ENCODE assay signal across 17 mouse cellular contexts in the genomic region with DNA sequence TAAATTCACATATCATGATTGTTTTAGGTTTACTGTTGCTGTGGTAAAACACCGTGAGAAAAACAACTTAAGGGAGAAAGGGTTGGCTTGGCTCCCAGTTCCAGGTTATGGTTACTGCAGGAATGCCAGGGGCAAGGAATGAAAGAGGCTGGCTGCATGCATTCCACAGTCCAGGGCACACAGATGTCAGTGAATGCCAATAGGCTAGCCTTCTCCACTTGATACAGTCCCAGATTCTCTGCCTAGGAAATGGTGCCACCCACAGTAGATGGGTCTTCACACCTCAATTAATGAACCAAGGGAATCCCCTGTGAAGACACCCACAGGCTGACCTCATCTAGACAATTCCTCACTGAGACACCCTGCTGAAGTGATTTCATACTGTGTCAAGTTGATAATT. TPM values are rescaled to one million over a fixed set of nuclear protein-coding genes. Genes with fewer than 3 reads are reported as not detected.
DNase-seq lines count a peak whose midpoint lies in the region; ATAC-seq and TF ChIP-seq lines count a peak whose summit lies in the region.
"Had no signal": no experiment of that assay in that cellular context is flagged by ENCODE, and none has a peak within 500 bp of the region (broad histone marks: within the 10 kb centered on the region; RNA-seq: fewer than 3 reads in every experiment).

No protein-coding gene starts in this region.

- no peaks in the 10 kb centered on the region for H3K4me1 ChIP-seq in intestine, embryonic 15.5 days (replicated peaks)
- no peaks in the 10 kb centered on the region for H3K4me1 ChIP-seq in intestine, postnatal 0 days (replicated peaks; ENCODE audit: control insufficient read depth, insufficient read depth, low read length)
- peaks cover 43% of the 10 kb centered on the region for H3K4me1 ChIP-seq in liver, embryonic 15.5 days (replicated peaks)
- H3K4me1 ChIP-seq in liver, postnatal 0 days (ENCODE audit: insufficient read depth), result peaks cover 11% of the 10 kb centered on the region
- H3K4me1 ChIP-seq in stomach, postnatal 0 days (replicated peaks; ENCODE audit: control insufficient read depth, insufficient read depth), result no peaks in the 10 kb centered on the region
- H3K4me1 ChIP-seq: embryonic facial prominence, embryonic 12.5 days; hindbrain, embryonic 13.5 days; lung, embryonic 15.5 days; midbrain, embryonic 12.5 days; neural tube, embryonic 12.5 days had no signal

- 61% methylated on average over 1 of the region's 1 CpGs for WGBS in intestine, embryonic 15.5 days
- 49% methylated on average over 1 of the region's 1 CpGs for whole genome bisulfite sequencing in intestine, postnatal 0 days
- 77% methylated on average over 1 of the region's 1 CpGs for WGBS in liver, embryonic 15.5 days (ENCODE audit: insufficient replicate concordance)
- 89% methylated on average over 1 of the region's 1 CpGs for WGBS in liver, postnatal 0 days (ENCODE audit: insufficient replicate concordance)
- whole genome bisulfite sequencing in stomach, postnatal 0 days, result 58% methylated on average over 1 of the region's 1 CpGs

- no peaks in the 10 kb centered on the region for H3K9me3 ChIP-seq in intestine, embryonic 15.5 days
- H3K9me3 ChIP-seq in intestine, postnatal 0 days (ENCODE audit: control insufficient read depth), result no peaks in the 10 kb centered on the region
- H3K9me3 ChIP-seq in liver, embryonic 15.5 days (replicated peaks), result no peaks in the 10 kb centered on the region
- no peaks in the 10 kb centered on the region for H3K9me3 ChIP-seq in liver, postnatal 0 days (ENCODE audit: low read length)
- no peaks in the 10 kb centered on the region for H3K9me3 ChIP-seq in stomach, postnatal 0 days (ENCODE audit: control insufficient read depth, low read length)
- H3K9me3 ChIP-seq: embryonic facial prominence, embryonic 12.5 days; hindbrain, embryonic 13.5 days; lung, embryonic 15.5 days; midbrain, embryonic 12.5 days; neural tube, embryonic 12.5 days had no signal

- no peak for TF ChIP-seq CTCF in intestine, postnatal 0 days (IDR thresholded peaks at IDR 0.05; ENCODE audit: low read depth)
- TF ChIP-seq CTCF in liver, postnatal 0 days (IDR thresholded peaks at IDR 0.05; ENCODE audit: low read depth), result no peak
- TF ChIP-seq CTCF in stomach, postnatal 0 days (IDR thresholded peaks at IDR 0.05; ENCODE audit: low read depth), result no peak

- no peaks in the 10 kb centered on the region for H3K27me3 ChIP-seq in intestine, embryonic 15.5 days (replicated peaks)
- no peaks in the 10 kb centered on the region for H3K27me3 ChIP-seq in intestine, postnatal 0 days (replicated peaks; ENCODE audit: control insufficient read depth, insufficient read depth, low read length)
- no peaks in the 10 kb centered on the region for H3K27me3 ChIP-seq in liver, embryonic 15.5 days
- H3K27me3 ChIP-seq in liver, postnatal 0 days (ENCODE audit: insufficient read depth, low read length), result no peaks in the 10 kb centered on the region
- H3K27me3 ChIP-seq in stomach, postnatal 0 days (ENCODE audit: control insufficient read depth, insufficient read depth, low read length), result no peaks in the 10 kb centered on the region
- H3K27me3 ChIP-seq: embryonic facial prominence, embryonic 12.5 days; hindbrain, embryonic 13.5 days; midbrain, embryonic 12.5 days; neural tube, embryonic 12.5 days had no signal

- H3K4me2 ChIP-seq in intestine, embryonic 15.5 days (replicated peaks), result no peak overlapping the region
- H3K4me2 ChIP-seq in intestine, postnatal 0 days (replicated peaks; ENCODE audit: low read depth), result no peak overlapping the region
- no peak overlapping the region for H3K4me2 ChIP-seq in liver, embryonic 15.5 days
- no peak overlapping the region for H3K4me2 ChIP-seq in liver, postnatal 0 days (ENCODE audit: low read depth, low read length)
- H3K4me2 ChIP-seq in stomach, postnatal 0 days (replicated peaks; ENCODE audit: low read depth), result no peak overlapping the region
- H3K4me2 ChIP-seq: embryonic facial prominence, embryonic 12.5 days; hindbrain, embryonic 13.5 days; lung, embryonic 15.5 days; midbrain, embryonic 12.5 days; neural tube, embryonic 12.5 days had no signal

- no peak for TF ChIP-seq EP300 in liver, postnatal 0 days (IDR thresholded peaks at IDR 0.05; ENCODE audit: low read depth)
- no peak for TF ChIP-seq EP300 in stomach, postnatal 0 days (optimal IDR thresholded peaks at IDR 0.05)

- H3K9ac ChIP-seq in intestine, embryonic 15.5 days, result no peak overlapping the region
- H3K9ac ChIP-seq in intestine, postnatal 0 days (ENCODE audit: low read depth, low read length), result no peak overlapping the region
- H3K9ac ChIP-seq in liver, embryonic 15.5 days, result no peak overlapping the region
- H3K9ac ChIP-seq in liver, postnatal 0 days (replicated peaks), result no peak overlapping the region
- H3K9ac ChIP-seq in stomach, postnatal 0 days (ENCODE audit: low read length), result no peak overlapping the region
- H3K9ac ChIP-seq: embryonic facial prominence, embryonic 12.5 days; hindbrain, embryonic 13.5 days; lung, embryonic 15.5 days; midbrain, embryonic 12.5 days; neural tube, embryonic 12.5 days had no signal

- no peaks in the 10 kb centered on the region for H3K36me3 ChIP-seq in intestine, embryonic 15.5 days
- peaks cover 24% of the 10 kb centered on the region for H3K36me3 ChIP-seq in intestine, postnatal 0 days (ENCODE audit: control insufficient read depth, insufficient read depth)
- no peaks in the 10 kb centered on the region; the same call in 1 of the 2 replicates for H3K36me3 ChIP-seq in liver, embryonic 15.5 days (replicated peaks)
- H3K36me3 ChIP-seq in liver, postnatal 0 days (replicated peaks; ENCODE audit: insufficient read depth, low read length), result peaks cover 3% of the 10 kb centered on the region
- no peaks in the 10 kb centered on the region; the same call in 1 of the 2 replicates for H3K36me3 ChIP-seq in stomach, postnatal 0 days (ENCODE audit: control insufficient read depth, insufficient read depth, low read length)
- H3K36me3 ChIP-seq: lung, embryonic 15.5 days had no signal

- no peak overlapping the region for H3K4me3 ChIP-seq in intestine, embryonic 15.5 days (replicated peaks)
- H3K4me3 ChIP-seq in intestine, postnatal 0 days (ENCODE audit: low read depth, low read length), result no peak overlapping the region
- H3K4me3 ChIP-seq in liver, embryonic 15.5 days (replicated peaks), result no peak overlapping the region
- H3K4me3 ChIP-seq in liver, postnatal 0 days (ENCODE audit: low read depth, low read length), result no peak overlapping the region
- H3K4me3 ChIP-seq in stomach, postnatal 0 days (ENCODE audit: low read depth, low read length), result no peak overlapping the region
- H3K4me3 ChIP-seq: embryonic facial prominence, embryonic 12.5 days; hindbrain, embryonic 13.5 days; lung, embryonic 15.5 days; midbrain, embryonic 12.5 days; neural tube, embryonic 12.5 days had no signal

- H3K27ac ChIP-seq in intestine, embryonic 15.5 days, result 0 out of 2 replicates have a peak overlapping the region, but pooled peaks have one; percentile 37
- no peak overlapping the region for H3K27ac ChIP-seq in intestine, postnatal 0 days (ENCODE audit: low read depth, low read length)
- H3K27ac ChIP-seq in liver, embryonic 15.5 days (replicated peaks), result peak overlapping the region; percentile 43; the same call in 1 of the 2 replicates
- no peak overlapping the region for H3K27ac ChIP-seq in liver, postnatal 0 days (ENCODE audit: low read depth)
- 0 out of 2 replicates have a peak overlapping the region, but pooled peaks have one; percentile 30 for H3K27ac ChIP-seq in stomach, postnatal 0 days (replicated peaks)
- H3K27ac ChIP-seq: embryonic facial prominence, embryonic 12.5 days; hindbrain, embryonic 13.5 days; lung, embryonic 15.5 days; macrophage; midbrain, embryonic 12.5 days; neural tube, embryonic 12.5 days had no signal

- no peak for ATAC-seq in intestine, embryonic 15.5 days
- no peak for ATAC-seq in intestine, postnatal 0 days
- no peak for ATAC-seq in liver, embryonic 15.5 days (ENCODE audit: insufficient read depth)
- ATAC-seq in liver, postnatal 0 days, result no peak
- no peak for ATAC-seq in stomach, postnatal 0 days (ENCODE audit: low FRiP score, low TSS enrichment)

- DNase-seq in liver, postnatal 0 days, result no peak
- DNase-seq in kidney, adult 9 months, result peak; percentile 66
- no peak for DNase-seq in stomach, postnatal 0 days (ENCODE audit: low spot score)
- DNase-seq in left cerebral cortex, postnatal 10 days (ENCODE audit: extremely low spot score in 1 of 2, low spot score in 2 of 2), result no peak
- DNase-seq: adrenal gland, postnatal 14 days; gastrocnemius, postnatal 14 days; right cerebral cortex, postnatal 4 days; thymus, postnatal 25 days had no signal

- intact Hi-C loops in left cerebral cortex, postnatal 10 days (cut with DNase I), result no loop called here

RNA-seq across cellular contexts. Expression of gene Ccdc34, which starts 12.9 kb away (rescaled TPM):
- 45.8 and 51.1 TPM in 2 replicates for polyA plus RNA-seq in intestine, embryonic 15.5 days (2015; fragmentation: Nextera tagmentation; extraction: Ambion mirVana)
- polyA plus RNA-seq in intestine, postnatal 0 days (2015; fragmentation: Nextera tagmentation; extraction: Ambion mirVana), result 25.3 TPM in 2 replicates
- 16.7 and 19.4 TPM in 2 replicates for polyA plus RNA-seq in liver, embryonic 15.5 days (2015; fragmentation: Nextera tagmentation; extraction: Ambion mirVana)
- polyA plus RNA-seq in liver, postnatal 0 days (2015; fragmentation: Nextera tagmentation; extraction: Ambion mirVana), result 14.5 and 14.6 TPM in 2 replicates
- 16.1 and 18.7 TPM in 2 replicates for polyA plus RNA-seq in stomach, postnatal 0 days (2015; fragmentation: Nextera tagmentation; extraction: Ambion mirVana)
- 10 to 100 TPM; 17.9 to 18.0 TPM for total RNA-seq in left cerebral cortex, postnatal 10 days (2021)

Comparison
In these comparisons a context has a peak if more than half of its experiments do, and no peak if none do; other contexts are left out.
1. H3K27ac ChIP-seq: peak in intestine, embryonic 15.5 days (single experiment), liver, embryonic 15.5 days (single experiment) and stomach, postnatal 0 days (single experiment); none in intestine, postnatal 0 days (single experiment) and liver, postnatal 0 days (single experiment).